Mouse (Mus musculus) T-helper 17 cell (primary cell): Measurements from ENCODE around the gene Setd3.

Source experiments
- in situ Hi-C, 2 experiments: fragments of 300-600 bp; cut with MboI, MseI; formaldehyde crosslinking; loops; 1 replicate in 1 of 2; 2 replicates in 1 of 2; pipeline ENCODE4 v1.15.1; 2025; ENCODE audit warnings: high pct_unique_total_duplicates in 2 of 2

The Setd3 gene

DNA sequence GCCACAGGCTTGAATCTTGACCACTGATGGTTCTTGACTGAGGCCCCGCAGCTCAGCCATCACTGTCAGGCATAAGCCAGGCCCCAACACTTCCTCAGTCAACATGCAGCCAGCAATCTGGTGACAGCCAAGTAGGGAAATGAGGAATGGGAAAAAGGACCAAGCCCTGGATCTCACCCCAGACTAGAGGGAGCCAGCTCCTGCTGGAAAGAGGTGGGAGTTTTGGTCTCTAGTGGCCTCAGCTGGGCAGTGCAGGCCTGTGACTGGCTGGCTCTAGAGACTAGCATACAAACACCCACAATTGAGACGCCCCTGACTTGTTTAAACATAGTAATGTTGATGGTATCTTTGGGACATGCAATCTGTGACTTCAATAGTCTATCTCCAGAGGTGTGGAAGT, 91.6 kb downstream of the Setd3 start:
- in situ Hi-C loops = no loop called here

DNA sequence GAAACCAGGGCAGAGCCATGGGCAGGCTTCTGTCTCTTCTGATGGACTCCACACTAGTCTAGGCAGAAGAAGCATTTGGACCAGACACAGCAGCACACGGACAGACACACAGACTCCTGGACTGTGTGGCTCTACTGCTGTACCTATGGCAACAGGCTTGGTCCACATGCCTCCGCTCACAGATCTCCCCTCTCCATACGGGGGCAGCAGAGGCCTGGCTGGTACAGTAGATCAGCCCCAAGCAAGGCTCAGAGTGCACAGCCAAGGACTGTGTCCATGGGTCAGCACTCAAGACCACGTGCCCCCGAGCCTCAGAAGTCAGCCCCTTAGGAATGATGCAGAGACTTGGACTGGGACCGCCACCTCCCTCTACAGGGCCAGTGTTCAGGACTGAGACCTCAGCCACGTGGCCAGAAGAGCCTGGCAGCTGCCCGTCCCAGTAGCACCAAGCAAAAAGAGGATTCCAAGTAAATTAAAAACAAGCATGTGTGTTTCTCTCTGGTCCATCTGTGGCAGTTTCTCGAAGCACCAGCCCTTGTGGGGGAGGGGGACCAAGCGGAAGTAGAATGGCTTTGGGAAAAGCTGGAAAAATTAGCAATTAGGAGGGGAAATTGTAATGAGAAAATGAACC, 100.9 kb downstream of the Setd3 start:
- in situ Hi-C loops = no loop called here

DNA sequence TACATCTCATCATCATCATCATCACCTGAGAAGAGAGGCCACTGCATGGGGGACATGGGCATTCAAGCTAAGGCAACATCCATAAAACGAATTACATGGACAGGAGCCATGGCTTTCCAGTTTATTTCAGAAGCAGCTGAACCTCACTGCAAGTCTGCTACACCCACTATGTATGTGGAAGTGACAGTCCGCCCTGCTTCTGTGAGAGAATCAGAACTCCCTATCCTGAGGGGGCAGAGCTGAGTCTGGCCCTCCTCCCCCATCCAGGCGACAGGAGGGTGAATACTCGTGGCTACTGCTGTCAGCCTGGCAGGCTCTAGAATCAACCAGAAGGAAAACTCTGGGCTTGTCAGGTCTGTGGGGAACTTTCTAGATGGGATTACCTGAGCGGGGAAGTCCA, 106.2 kb downstream of the Setd3 start:
- in situ Hi-C loops = no loop called here

DNA sequence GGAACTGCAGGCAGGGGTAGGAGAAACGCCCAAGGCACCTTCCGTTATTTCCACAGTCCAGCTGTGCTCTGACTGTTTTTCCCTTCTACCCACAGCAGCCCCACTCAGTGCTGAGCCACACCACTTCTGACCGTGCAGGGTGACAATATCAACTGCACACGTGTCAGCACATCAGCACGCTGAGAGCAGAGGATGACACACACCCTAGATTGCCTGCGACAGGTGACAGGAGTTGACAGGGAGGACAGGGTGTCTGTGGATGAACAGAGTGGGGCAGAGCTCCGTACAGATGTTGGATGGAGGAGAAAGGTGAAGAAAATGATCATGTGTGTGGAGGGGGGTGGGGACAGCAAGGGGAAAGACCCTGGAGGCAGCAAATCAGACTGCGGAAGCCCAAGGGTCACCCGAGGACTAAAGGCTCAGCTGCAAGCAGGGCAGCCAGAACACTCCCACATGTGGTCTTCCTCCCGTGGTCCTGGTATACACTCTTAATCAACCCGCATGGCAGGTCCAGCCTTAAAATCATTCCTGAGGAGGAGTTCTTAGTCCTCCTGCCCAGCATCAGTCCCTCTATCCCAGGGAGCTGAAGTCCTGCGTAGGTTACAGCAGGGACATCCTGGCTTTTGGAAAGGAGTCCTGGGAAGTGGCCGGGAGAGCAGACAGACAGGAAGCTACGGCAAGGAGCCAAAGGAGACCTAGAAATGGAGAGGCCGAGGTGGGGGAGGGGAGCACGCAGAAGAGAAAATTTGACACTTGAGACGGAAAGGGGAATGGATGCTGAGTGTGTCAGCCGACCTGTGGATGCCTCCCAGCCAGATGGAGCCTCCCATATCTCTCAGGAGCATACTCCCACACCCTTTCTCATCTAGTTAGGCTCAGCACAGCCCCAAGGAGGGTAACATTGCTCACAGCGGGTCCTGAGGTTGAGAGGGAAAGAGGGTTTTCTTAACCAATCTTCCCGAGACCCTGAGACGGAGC, 108.1 kb downstream of the Setd3 start:
- in situ Hi-C loops = no loop called here

DNA sequence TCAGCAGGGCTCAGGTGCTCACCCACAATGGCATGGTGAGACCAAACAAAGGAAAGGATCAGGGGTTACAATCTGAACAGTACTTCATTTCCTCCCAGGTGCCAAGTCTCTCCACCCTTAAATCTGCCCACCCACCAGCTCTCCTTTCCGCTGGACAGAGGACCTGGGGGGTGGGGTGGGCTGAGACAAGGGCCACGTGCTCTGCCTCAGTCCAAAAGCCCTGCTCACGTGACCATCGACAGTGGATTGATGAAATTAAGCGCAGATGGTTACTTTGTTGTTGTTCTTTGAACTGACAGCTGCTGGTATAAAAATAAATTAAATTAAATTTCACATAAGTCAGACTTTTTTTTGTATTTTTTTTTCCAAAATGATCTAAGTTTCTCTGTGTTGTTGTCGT, 109.6 kb downstream of the Setd3 start:
- in situ Hi-C loops = no loop called here

DNA sequence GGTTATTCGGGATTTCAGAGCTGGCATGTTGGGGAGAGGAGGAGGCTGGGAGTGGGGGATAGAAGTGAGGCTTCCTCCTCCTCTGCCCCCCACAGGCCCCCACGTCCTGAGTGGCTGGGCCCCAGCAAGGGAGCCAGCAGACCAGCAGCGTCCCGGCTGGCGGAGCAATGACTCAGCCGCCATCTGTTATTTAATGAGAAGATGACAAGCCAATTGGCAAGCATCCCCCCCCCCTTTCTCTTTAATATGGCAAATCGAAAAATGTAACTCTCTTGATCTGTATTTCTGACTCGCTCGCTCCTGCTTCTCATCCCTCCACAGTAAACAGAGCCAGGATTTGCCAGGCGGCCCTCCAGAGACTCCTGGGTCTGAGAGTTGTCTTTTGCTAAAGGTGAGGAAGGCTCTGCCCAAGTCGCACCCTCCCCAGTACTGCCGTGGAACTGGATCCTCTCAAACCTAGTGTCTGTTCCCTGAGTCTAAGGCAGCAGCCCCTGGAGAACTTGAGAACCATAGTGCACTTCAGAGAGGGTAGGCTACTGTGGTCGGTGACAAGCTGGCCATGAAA, 111.2 kb downstream of the Setd3 start:
- in situ Hi-C loops = no loop called here

DNA sequence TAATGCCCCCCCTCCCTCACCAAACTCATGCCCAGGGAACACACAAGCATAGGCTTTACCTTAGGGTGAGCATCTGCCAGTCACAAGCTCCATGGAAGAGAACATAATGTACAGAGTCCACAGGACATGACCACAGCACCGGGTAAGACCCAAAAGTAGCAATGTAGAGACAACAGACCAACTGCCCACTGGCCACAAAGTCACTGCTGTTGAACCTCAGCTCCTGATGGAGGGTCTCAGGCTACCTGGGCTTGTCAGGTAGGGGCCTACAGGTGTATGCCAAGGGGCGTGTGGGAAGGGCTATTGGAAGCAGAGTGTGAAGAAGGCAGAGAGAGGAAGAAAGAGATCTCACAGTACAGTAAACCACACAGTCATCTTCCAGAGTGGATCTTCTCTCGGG, 111.9 kb downstream of the Setd3 start:
- in situ Hi-C loops = no loop called here

DNA sequence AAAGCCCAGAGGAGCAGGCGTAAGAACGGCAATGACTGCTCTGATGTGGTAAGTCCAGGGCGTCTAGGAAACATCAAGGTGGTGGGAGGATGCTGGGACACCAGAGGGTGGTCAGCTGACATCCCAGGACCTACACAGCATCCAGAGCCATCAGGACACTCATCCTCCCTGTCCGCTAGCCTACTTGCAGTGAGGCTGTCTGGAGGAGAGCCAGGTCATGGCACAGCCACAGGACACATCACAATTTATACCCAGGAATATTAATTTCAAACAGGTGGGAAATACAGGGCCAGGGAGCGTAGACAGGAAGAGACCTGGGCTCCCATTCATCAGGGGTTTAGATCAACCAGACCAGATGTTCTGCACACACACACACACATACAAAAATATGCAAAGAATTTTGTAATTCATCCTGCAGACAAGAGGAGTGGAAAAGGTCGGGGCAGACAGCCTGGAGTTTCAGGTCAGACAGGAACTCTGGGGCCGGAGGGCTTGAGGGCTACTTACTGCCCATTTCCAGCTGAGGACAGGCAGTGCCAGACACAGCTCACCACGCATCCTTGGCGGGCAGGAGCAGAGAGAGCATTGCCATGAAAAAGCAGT, 114.6 kb downstream of the Setd3 start:
- in situ Hi-C loops = no loop called here

DNA sequence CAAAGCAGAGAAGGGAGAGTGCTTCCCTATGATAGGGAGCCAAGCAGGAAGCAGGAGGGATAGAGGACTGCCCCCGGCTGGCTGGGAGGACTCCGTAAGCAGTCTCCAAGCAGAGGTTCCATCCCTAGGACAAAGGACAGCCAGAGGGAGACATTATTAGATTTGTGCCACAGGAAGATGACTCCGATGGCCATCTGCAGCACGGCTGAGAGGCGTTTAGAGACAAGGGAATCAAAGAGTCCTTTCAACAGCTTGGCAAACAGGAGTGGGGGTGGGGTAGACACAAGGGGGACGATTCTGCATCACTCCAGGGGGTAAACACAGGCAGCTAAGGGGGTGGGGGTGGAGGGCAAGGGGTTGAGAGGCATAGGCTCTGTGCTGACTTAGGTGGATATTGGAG, 115.1 kb downstream of the Setd3 start:
- in situ Hi-C loops = no loop called here

DNA sequence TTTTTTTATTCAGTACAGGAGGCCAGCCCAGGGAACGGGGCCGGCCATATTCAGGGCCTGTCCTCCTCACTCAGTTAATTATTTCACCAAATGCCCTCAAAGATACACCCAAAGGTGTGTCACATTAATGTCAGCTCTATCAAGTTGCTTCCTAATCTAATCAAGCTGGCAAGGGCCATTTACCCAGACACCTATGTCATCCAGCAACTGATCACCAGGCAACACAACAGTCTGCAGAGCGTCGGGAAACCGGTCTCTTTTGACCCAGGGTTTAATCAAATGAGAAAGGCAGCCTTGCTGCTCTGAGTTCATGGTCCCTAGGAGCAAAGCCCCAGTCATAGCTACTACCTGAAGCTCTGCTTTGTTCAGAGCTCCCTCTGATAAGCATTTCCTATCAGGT, 117.0 kb downstream of the Setd3 start:
- in situ Hi-C loops = no loop called here

DNA sequence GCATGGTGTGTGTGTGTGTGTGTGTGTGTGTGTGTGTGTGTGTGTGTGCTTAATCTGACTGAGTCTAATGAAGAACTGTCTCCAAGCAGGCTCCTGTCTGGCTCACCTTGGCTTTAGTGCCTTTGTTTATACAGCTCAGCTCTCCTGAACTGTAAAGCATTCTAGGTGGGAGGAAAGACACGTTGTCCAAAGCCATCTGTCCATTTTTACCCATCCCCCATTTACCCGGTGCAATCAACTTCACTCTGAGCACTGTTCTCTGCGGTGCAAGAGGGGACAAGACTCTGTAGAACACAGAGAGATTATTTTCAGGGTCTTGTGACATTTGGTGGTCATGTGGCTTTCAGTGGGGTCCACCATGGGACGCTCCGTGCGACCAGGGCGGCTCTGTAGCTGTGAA, 117.5 kb downstream of the Setd3 start:
- in situ Hi-C loops = no loop called here
